18 mouse cellular contexts compared by ENCODE assay signal in the genomic region with DNA sequence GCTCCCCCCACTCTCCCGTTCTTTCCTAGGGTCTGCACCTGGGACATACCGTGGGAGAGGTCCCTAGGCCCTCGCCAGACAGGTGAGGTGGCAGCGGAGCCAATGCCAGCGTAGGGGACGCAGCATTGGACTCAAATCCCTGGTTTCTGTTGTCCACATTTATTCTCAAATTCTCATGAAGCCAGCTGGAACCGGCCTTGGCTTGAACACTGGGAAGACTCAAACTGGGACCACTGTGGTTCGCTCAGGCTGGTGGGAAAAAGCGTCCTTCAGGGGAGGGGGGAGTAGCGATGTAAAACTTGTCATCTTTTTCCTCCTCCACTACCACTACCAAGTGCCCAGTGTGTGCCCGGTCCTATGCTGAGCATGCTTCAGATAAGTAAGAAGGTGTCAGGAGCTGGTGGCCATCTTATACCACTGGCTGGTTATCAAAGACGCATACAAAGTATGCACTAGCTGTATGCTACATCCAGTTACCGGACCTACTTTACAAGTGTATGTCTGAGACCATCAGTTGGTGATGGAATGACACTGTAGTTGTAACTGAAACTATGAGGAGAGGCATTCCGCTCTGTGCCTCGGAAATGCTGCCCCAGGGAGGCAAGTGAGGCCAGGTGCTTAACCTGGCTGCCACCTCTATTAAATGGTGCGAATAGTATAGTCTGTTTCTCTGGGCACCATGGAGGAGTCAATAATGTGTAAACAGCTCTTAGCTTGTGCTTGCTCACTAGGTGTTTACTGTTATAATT. TPM values are rescaled to one million over a fixed set of nuclear protein-coding genes. Genes with fewer than 3 reads are reported as not detected.
DNase-seq lines count a peak whose midpoint lies in the region; ATAC-seq and TF ChIP-seq lines count a peak whose summit lies in the region.
"Had no signal": no experiment of that assay in that cellular context is flagged by ENCODE, and none has a peak within 500 bp of the region (broad histone marks: within the 10 kb centered on the region; RNA-seq: fewer than 3 reads in every experiment).

No protein-coding gene starts in this region.

- no peaks in the 10 kb centered on the region for H3K36me3 ChIP-seq in hindbrain, embryonic 16.5 days (ENCODE audit: control insufficient read depth, insufficient read depth, low read length)
- H3K36me3 ChIP-seq in hindbrain, postnatal 0 days (ENCODE audit: insufficient read depth, low read length), result no peaks in the 10 kb centered on the region
- H3K36me3 ChIP-seq in forebrain, embryonic 10.5 days (replicated peaks), result peaks cover 31% of the 10 kb centered on the region
- H3K36me3 ChIP-seq in forebrain, embryonic 13.5 days (ENCODE audit: poor library complexity, severe bottlenecking), result peaks cover 14% of the 10 kb centered on the region
- no peaks in the 10 kb centered on the region for H3K36me3 ChIP-seq in midbrain, embryonic 12.5 days
- no peaks in the 10 kb centered on the region for H3K36me3 ChIP-seq in stomach, postnatal 0 days (ENCODE audit: control insufficient read depth, insufficient read depth, low read length)
- H3K36me3 ChIP-seq: embryonic facial prominence, embryonic 13.5 days; limb, embryonic 15.5 days; neural tube, embryonic 12.5 days had no signal

- WGBS in hindbrain, embryonic 16.5 days, result 4% methylated on average over 16 of the region's 16 CpGs
- WGBS in hindbrain, postnatal 0 days, result 2% methylated on average over 16 of the region's 16 CpGs
- 4% methylated on average over 16 of the region's 16 CpGs for WGBS in forebrain, embryonic 10.5 days
- 5% methylated on average over 16 of the region's 16 CpGs for WGBS in forebrain, embryonic 13.5 days
- WGBS in midbrain, embryonic 12.5 days, result 4% methylated on average over 16 of the region's 16 CpGs
- 4% methylated on average over 16 of the region's 16 CpGs for WGBS in stomach, postnatal 0 days

- DNase-seq in hindbrain, postnatal 0 days (ENCODE audit: low spot score), result no peak
- peak; percentile 61 for DNase-seq in forebrain, embryonic 10.5 days (ENCODE audit: extremely low spot score, low spot score)
- DNase-seq in stomach, postnatal 0 days (ENCODE audit: low spot score), result no peak
- DNase-seq in frontal cortex, postnatal 25 days (ENCODE audit: low spot score in 2 of 2), result no peak
- DNase-seq: cerebellum, postnatal 25 days; gastrocnemius, adult 2 months; kidney, adult 9 months; kidney, postnatal 36 days; lung, postnatal 10 days; right cerebral cortex, postnatal 25 days; thymus, postnatal 36 days had no signal

- no peak overlapping the region for H3K4me2 ChIP-seq in hindbrain, embryonic 16.5 days (ENCODE audit: low read length)
- H3K4me2 ChIP-seq in hindbrain, postnatal 0 days (ENCODE audit: low read depth, low read length), result no peak overlapping the region
- peak overlapping the region; percentile 79 for H3K4me2 ChIP-seq in forebrain, embryonic 13.5 days
- H3K4me2 ChIP-seq in midbrain, embryonic 12.5 days (replicated peaks), result peak overlapping the region; percentile 39
- H3K4me2 ChIP-seq in stomach, postnatal 0 days (replicated peaks; ENCODE audit: low read depth), result no peak overlapping the region
- H3K4me2 ChIP-seq: embryonic facial prominence, embryonic 13.5 days; limb, embryonic 15.5 days; neural tube, embryonic 12.5 days had no signal

- no peaks in the 10 kb centered on the region for H3K9me3 ChIP-seq in hindbrain, embryonic 16.5 days (ENCODE audit: control insufficient read depth, low read length)
- H3K9me3 ChIP-seq in hindbrain, postnatal 0 days (ENCODE audit: low read length), result no peaks in the 10 kb centered on the region
- no peaks in the 10 kb centered on the region for H3K9me3 ChIP-seq in forebrain, embryonic 10.5 days
- no peaks in the 10 kb centered on the region for H3K9me3 ChIP-seq in forebrain, embryonic 13.5 days (replicated peaks)
- no peaks in the 10 kb centered on the region for H3K9me3 ChIP-seq in midbrain, embryonic 12.5 days
- H3K9me3 ChIP-seq in stomach, postnatal 0 days (ENCODE audit: control insufficient read depth, low read length), result no peaks in the 10 kb centered on the region
- H3K9me3 ChIP-seq: embryonic facial prominence, embryonic 13.5 days; limb, embryonic 15.5 days; neural tube, embryonic 12.5 days had no signal

- no peak overlapping the region for H3K4me3 ChIP-seq in hindbrain, embryonic 16.5 days (ENCODE audit: low read length)
- H3K4me3 ChIP-seq in hindbrain, postnatal 0 days (ENCODE audit: low read length), result no peak overlapping the region
- H3K4me3 ChIP-seq in forebrain, embryonic 10.5 days, result peak overlapping the region; percentile 85
- H3K4me3 ChIP-seq in forebrain, embryonic 13.5 days, result peak overlapping the region; percentile 70
- H3K4me3 ChIP-seq in midbrain, embryonic 12.5 days, result no peak overlapping the region
- H3K4me3 ChIP-seq in stomach, postnatal 0 days (ENCODE audit: low read depth, low read length), result no peak overlapping the region
- H3K4me3 ChIP-seq: embryonic facial prominence, embryonic 13.5 days; gastrocnemius, adult 2 months; limb, embryonic 15.5 days; neural tube, embryonic 12.5 days had no signal

- H3K9ac ChIP-seq in hindbrain, embryonic 16.5 days (ENCODE audit: low read depth, low read length), result no peak overlapping the region
- no peak overlapping the region for H3K9ac ChIP-seq in hindbrain, postnatal 0 days (replicated peaks; ENCODE audit: low read length)
- H3K9ac ChIP-seq in forebrain, embryonic 13.5 days, result peak overlapping the region; percentile 83
- H3K9ac ChIP-seq in midbrain, embryonic 12.5 days (replicated peaks), result 0 out of 2 replicates have a peak overlapping the region, but pooled peaks have one; percentile 43
- no peak overlapping the region for H3K9ac ChIP-seq in stomach, postnatal 0 days (ENCODE audit: low read length)
- H3K9ac ChIP-seq: embryonic facial prominence, embryonic 13.5 days; limb, embryonic 15.5 days; neural tube, embryonic 12.5 days had no signal

- H3K4me1 ChIP-seq in hindbrain, embryonic 16.5 days (ENCODE audit: control insufficient read depth, insufficient read depth, low read depth, low read length), result peaks cover 6% of the 10 kb centered on the region; the same call in 1 of the 2 replicates
- H3K4me1 ChIP-seq in hindbrain, postnatal 0 days (ENCODE audit: insufficient read depth, low read length), result peaks cover 4% of the 10 kb centered on the region; the same call in 1 of the 2 replicates
- peaks cover 70% of the 10 kb centered on the region for H3K4me1 ChIP-seq in forebrain, embryonic 10.5 days
- peaks cover 47% of the 10 kb centered on the region for H3K4me1 ChIP-seq in forebrain, embryonic 13.5 days
- peaks cover 32% of the 10 kb centered on the region for H3K4me1 ChIP-seq in midbrain, embryonic 12.5 days
- no peaks in the 10 kb centered on the region; the same call in 1 of the 2 replicates for H3K4me1 ChIP-seq in stomach, postnatal 0 days (replicated peaks; ENCODE audit: control insufficient read depth, insufficient read depth)

- no peak overlapping the region for H3K27ac ChIP-seq in hindbrain, embryonic 16.5 days (ENCODE audit: low read depth, low read length)
- no peak overlapping the region for H3K27ac ChIP-seq in hindbrain, postnatal 0 days
- H3K27ac ChIP-seq in forebrain, embryonic 10.5 days, result peak overlapping the region; percentile 98
- peak overlapping the region; percentile 91 for H3K27ac ChIP-seq in forebrain, embryonic 13.5 days
- peak overlapping the region; percentile 68; the same call in 1 of the 2 replicates for H3K27ac ChIP-seq in midbrain, embryonic 12.5 days (replicated peaks)
- H3K27ac ChIP-seq in stomach, postnatal 0 days (replicated peaks), result no peak overlapping the region
- H3K27ac ChIP-seq: embryonic facial prominence, embryonic 13.5 days; gastrocnemius, adult 2 months; limb, embryonic 15.5 days; neural tube, embryonic 12.5 days had no signal

- TF ChIP-seq CTCF in hindbrain, postnatal 0 days (IDR thresholded peaks at IDR 0.05; ENCODE audit: low read depth), result no peak
- no peak for TF ChIP-seq CTCF in stomach, postnatal 0 days (IDR thresholded peaks at IDR 0.05; ENCODE audit: low read depth)

- TF ChIP-seq EP300 in stomach, postnatal 0 days (optimal IDR thresholded peaks at IDR 0.05), result no peak

- H3K27me3 ChIP-seq in hindbrain, embryonic 16.5 days (replicated peaks; ENCODE audit: control insufficient read depth, insufficient read depth, low read length), result peaks cover 58% of the 10 kb centered on the region
- H3K27me3 ChIP-seq in hindbrain, postnatal 0 days (ENCODE audit: insufficient read depth, low read length), result peaks cover 74% of the 10 kb centered on the region
- peaks cover 100% of the 10 kb centered on the region for H3K27me3 ChIP-seq in forebrain, embryonic 10.5 days (ENCODE audit: poor library complexity, severe bottlenecking)
- H3K27me3 ChIP-seq in forebrain, embryonic 13.5 days, result peaks cover 91% of the 10 kb centered on the region
- H3K27me3 ChIP-seq in midbrain, embryonic 12.5 days, result peaks cover 95% of the 10 kb centered on the region
- H3K27me3 ChIP-seq in stomach, postnatal 0 days (ENCODE audit: control insufficient read depth, insufficient read depth, low read length), result peaks cover 23% of the 10 kb centered on the region

- ATAC-seq in hindbrain, embryonic 16.5 days, result 0 out of 2 replicates have a peak, but pooled peaks have one; percentile 5
- ATAC-seq in hindbrain, postnatal 0 days, result no peak
- no peak for ATAC-seq in forebrain, embryonic 13.5 days
- no peak for ATAC-seq in midbrain, embryonic 12.5 days (ENCODE audit: low FRiP score, low read depth)
- ATAC-seq in stomach, postnatal 0 days (ENCODE audit: low FRiP score, low TSS enrichment), result no peak

RNA-seq across cellular contexts. Expression of a gene that starts 7.7 kb away (rescaled TPM):
- 0.05 and 0.19 TPM in 2 replicates for polyA plus RNA-seq in hindbrain, embryonic 16.5 days (2015; fragmentation: Nextera tagmentation; extraction: Ambion mirVana)
- 1.2 and 2.0 TPM in 2 replicates for total RNA-seq in hindbrain, postnatal 0 days (2014; rRNA removed)
- polyA plus RNA-seq in hindbrain, postnatal 0 days (2015; fragmentation: Nextera tagmentation; extraction: Ambion mirVana), result 0.06 and 0.08 TPM in 2 replicates
- 5.6 and 7.0 TPM in 2 replicates for polyA plus RNA-seq in forebrain, embryonic 10.5 days (2016; fragmentation: Nextera tagmentation; extraction: Ambion mirVana)
- polyA plus RNA-seq in forebrain, embryonic 13.5 days (2015; fragmentation: Nextera tagmentation; extraction: Ambion mirVana), result 6.1 and 7.1 TPM in 2 replicates
- 3.2 TPM in 2 replicates for polyA plus RNA-seq in midbrain, embryonic 12.5 days (2016; fragmentation: Nextera tagmentation; extraction: Ambion mirVana)
- polyA plus RNA-seq in stomach, postnatal 0 days (2015; fragmentation: Nextera tagmentation; extraction: Ambion mirVana), result 0.05 TPM in 1 of 2 replicates, not detected in the other
- total RNA-seq: granulocyte monocyte progenitor cell, adult 5-6 weeks had no signal

Comparison
In these comparisons a context has a peak if more than half of its experiments do, and no peak if none do; other contexts are left out.
1. H3K27ac ChIP-seq: peak in forebrain, embryonic 10.5 days (single experiment), forebrain, embryonic 13.5 days (single experiment) and midbrain, embryonic 12.5 days (single experiment); none in hindbrain, embryonic 16.5 days (single experiment), hindbrain, postnatal 0 days (single experiment) and stomach, postnatal 0 days (single experiment).
2. H3K4me2 ChIP-seq: peak in forebrain, embryonic 13.5 days (single experiment) and midbrain, embryonic 12.5 days (single experiment); none in hindbrain, embryonic 16.5 days (single experiment), hindbrain, postnatal 0 days (single experiment) and stomach, postnatal 0 days (single experiment).
3. H3K4me3 ChIP-seq: peak in forebrain, embryonic 10.5 days (single experiment) and forebrain, embryonic 13.5 days (single experiment); none in hindbrain, embryonic 16.5 days (single experiment), hindbrain, postnatal 0 days (single experiment), midbrain, embryonic 12.5 days (single experiment) and stomach, postnatal 0 days (single experiment).
4. H3K9ac ChIP-seq: peak in forebrain, embryonic 13.5 days (single experiment) and midbrain, embryonic 12.5 days (single experiment); none in hindbrain, embryonic 16.5 days (single experiment), hindbrain, postnatal 0 days (single experiment) and stomach, postnatal 0 days (single experiment).